Mouse (Mus musculus): ENCODE measurements at regions not wholly inside any gene's neighbourhood (a gene's known extent, or its start where the extent isn't known, plus 50 kb on each side); places are given as distances from the start of the nearest gene placed in this dataset.
A peak's percentile ranks its signal among the peaks of the same experiment; 100 is the strongest.

GRCm38 (mm10) chr7:136559536-136559935 is 334.9 kb upstream of the Mgmt start:
- no peak overlapping the region for H3K9ac ChIP-seq (ENCODE audit: low read length)
- H3K9me3 ChIP-seq (ENCODE audit: control insufficient read depth, low read length): no peaks in the 10 kb centered on the region
- DNase-seq (ENCODE audit: low spot score): no peak
- H3K27me3 ChIP-seq (ENCODE audit: control insufficient read depth, insufficient read depth, low read length): no peaks in the 10 kb centered on the region
- no peak overlapping the region for H3K4me3 ChIP-seq (ENCODE audit: low read depth, low read length)
- WGBS: 75% methylated on average over 6 of the region's 6 CpGs
- no peaks in the 10 kb centered on the region for H3K36me3 ChIP-seq (ENCODE audit: control insufficient read depth, insufficient read depth, low read length)
- no peak overlapping the region for H3K4me2 ChIP-seq (ENCODE audit: low read depth, low read length, severe bottlenecking)
- H3K4me1 ChIP-seq (replicated peaks; ENCODE audit: control insufficient read depth, insufficient read depth, low read length): no peaks in the 10 kb centered on the region
- H3K27ac ChIP-seq (ENCODE audit: low read depth, low read length): no peak overlapping the region
- ATAC-seq (replicated peaks; ENCODE audit: low FRiP score): no peak

- H3K4me3 ChIP-seq (ENCODE audit: low read depth, low read length): no peak overlapping the region
- no peaks in the 10 kb centered on the region for H3K9me3 ChIP-seq (ENCODE audit: control insufficient read depth, low read length)
- H3K9ac ChIP-seq (ENCODE audit: low read length): no peak overlapping the region
- H3K27me3 ChIP-seq (ENCODE audit: control insufficient read depth, insufficient read depth, low read length): no peaks in the 10 kb centered on the region
- DNase-seq (ENCODE audit: low spot score) (peak; percentile 34), ATAC-seq (replicated peaks; ENCODE audit: low FRiP score) (no peak)
- H3K36me3 ChIP-seq (ENCODE audit: control insufficient read depth, insufficient read depth, low read length): no peaks in the 10 kb centered on the region
- WGBS: 39% methylated on average over 7 of the region's 7 CpGs
- H3K27ac ChIP-seq (ENCODE audit: low read depth, low read length): no peak overlapping the region
- H3K4me2 ChIP-seq (ENCODE audit: low read depth, low read length, severe bottlenecking): no peak overlapping the region
- H3K4me1 ChIP-seq (replicated peaks; ENCODE audit: control insufficient read depth, insufficient read depth, low read length): no peaks in the 10 kb centered on the region
These were observed 323.5 kb upstream of the Mgmt start for GRCm38 (mm10) chr7:136570911-136571310.

GRCm38 (mm10) chr7:136581896-136582295 is 312.5 kb upstream of the Mgmt start:
- Histone ChIP-seq H3K9ac (ENCODE audit: low read length) (no peak overlapping the region), H3K4me3 (ENCODE audit: low read depth, low read length) (no peak overlapping the region), H3K27me3 (ENCODE audit: control insufficient read depth, insufficient read depth, low read length) (no peaks in the 10 kb centered on the region; the same call in 1 of the 2 replicates), H3K27ac (ENCODE audit: low read depth, low read length) (no peak overlapping the region), H3K36me3 (ENCODE audit: control insufficient read depth, insufficient read depth, low read length) (no peaks in the 10 kb centered on the region), H3K9me3 (ENCODE audit: control insufficient read depth, low read length) (no peaks in the 10 kb centered on the region), H3K4me2 (ENCODE audit: low read depth, low read length, severe bottlenecking) (no peak overlapping the region), H3K4me1 (replicated peaks; ENCODE audit: control insufficient read depth, insufficient read depth, low read length) (no peaks in the 10 kb centered on the region)
- no peak for ATAC-seq (replicated peaks; ENCODE audit: low FRiP score)
- peak; percentile 54 for DNase-seq (ENCODE audit: low spot score)
- WGBS: 59% methylated on average over 12 of the region's 12 CpGs

GRCm38 (mm10) chr7:136584361-136584760 is 310.1 kb upstream of the Mgmt start:
- no peaks in the 10 kb centered on the region for H3K9me3 ChIP-seq (ENCODE audit: control insufficient read depth, low read length)
- H3K27ac ChIP-seq (ENCODE audit: low read depth, low read length): no peak overlapping the region
- 84% methylated on average over 17 of the region's 17 CpGs for WGBS
- H3K4me3 ChIP-seq (ENCODE audit: low read depth, low read length): no peak overlapping the region
- no peak for ATAC-seq (replicated peaks; ENCODE audit: low FRiP score)
- DNase-seq (ENCODE audit: low spot score): peak; percentile 44
- no peak overlapping the region for H3K9ac ChIP-seq (ENCODE audit: low read length)
- H3K27me3 ChIP-seq (ENCODE audit: control insufficient read depth, insufficient read depth, low read length): no peaks in the 10 kb centered on the region; the same call in 1 of the 2 replicates
- no peak overlapping the region for H3K4me2 ChIP-seq (ENCODE audit: low read depth, low read length, severe bottlenecking)
- H3K36me3 ChIP-seq (ENCODE audit: control insufficient read depth, insufficient read depth, low read length): no peaks in the 10 kb centered on the region
- H3K4me1 ChIP-seq (replicated peaks; ENCODE audit: control insufficient read depth, insufficient read depth, low read length): no peaks in the 10 kb centered on the region

- 92% methylated on average over 6 of the region's 6 CpGs for WGBS
- Histone ChIP-seq H3K9me3 (ENCODE audit: control insufficient read depth, low read length) (no peaks in the 10 kb centered on the region), H3K4me3 (ENCODE audit: low read depth, low read length) (no peak overlapping the region), H3K4me2 (ENCODE audit: low read depth, low read length, severe bottlenecking) (no peak overlapping the region), H3K36me3 (ENCODE audit: control insufficient read depth, insufficient read depth, low read length) (no peaks in the 10 kb centered on the region), H3K4me1 (replicated peaks; ENCODE audit: control insufficient read depth, insufficient read depth, low read length) (no peaks in the 10 kb centered on the region), H3K9ac (ENCODE audit: low read length) (no peak overlapping the region), H3K27ac (ENCODE audit: low read depth, low read length) (no peak overlapping the region), H3K27me3 (ENCODE audit: control insufficient read depth, insufficient read depth, low read length) (no peaks in the 10 kb centered on the region)
- DNase-seq (ENCODE audit: low spot score) (no peak), ATAC-seq (replicated peaks; ENCODE audit: low FRiP score) (no peak)
These were observed 305.9 kb upstream of the Mgmt start for GRCm38 (mm10) chr7:136588491-136588890.

GRCm38 (mm10) chr7:136590947-136591346 is 303.5 kb upstream of the Mgmt start:
- DNase-seq (ENCODE audit: low spot score): no peak

GRCm38 (mm10) chr7:136607278-136608120 is 286.9 kb upstream of the Mgmt start:
- WGBS: 78% methylated on average over 7 of the region's 7 CpGs
- no peak overlapping the region for H3K27ac ChIP-seq (ENCODE audit: low read depth, low read length)
- H3K4me3 ChIP-seq (ENCODE audit: low read depth, low read length): no peak overlapping the region
- no peaks in the 10 kb centered on the region for H3K27me3 ChIP-seq (ENCODE audit: control insufficient read depth, insufficient read depth, low read length)
- H3K4me2 ChIP-seq (ENCODE audit: low read depth, low read length, severe bottlenecking): no peak overlapping the region
- no peak overlapping the region for H3K9ac ChIP-seq (ENCODE audit: low read length)
- H3K4me1 ChIP-seq (replicated peaks; ENCODE audit: control insufficient read depth, insufficient read depth, low read length): no peaks in the 10 kb centered on the region
- no peak for DNase-seq (ENCODE audit: low spot score)
- no peaks in the 10 kb centered on the region for H3K36me3 ChIP-seq (ENCODE audit: control insufficient read depth, insufficient read depth, low read length)
- no peak for ATAC-seq (replicated peaks; ENCODE audit: low FRiP score)
- H3K9me3 ChIP-seq (ENCODE audit: control insufficient read depth, low read length): no peaks in the 10 kb centered on the region

More at GRCm38 (mm10) chr7:136590947-136591346, 303.5 kb upstream of the Mgmt start:
- Histone ChIP-seq H3K9ac (ENCODE audit: low read length) (no peak overlapping the region), H3K4me3 (ENCODE audit: low read depth, low read length) (no peak overlapping the region), H3K9me3 (ENCODE audit: control insufficient read depth, low read length) (no peaks in the 10 kb centered on the region), H3K4me2 (ENCODE audit: low read depth, low read length, severe bottlenecking) (no peak overlapping the region), H3K36me3 (ENCODE audit: control insufficient read depth, insufficient read depth, low read length) (no peaks in the 10 kb centered on the region), H3K27me3 (ENCODE audit: control insufficient read depth, insufficient read depth, low read length) (no peaks in the 10 kb centered on the region), H3K4me1 (replicated peaks; ENCODE audit: control insufficient read depth, insufficient read depth, low read length) (no peaks in the 10 kb centered on the region), H3K27ac (ENCODE audit: low read depth, low read length) (no peak overlapping the region)
- ATAC-seq (replicated peaks; ENCODE audit: low FRiP score): no peak

- no peak overlapping the region for H3K9ac ChIP-seq (ENCODE audit: low read length)
- ATAC-seq (replicated peaks; ENCODE audit: low FRiP score) (no peak), DNase-seq (ENCODE audit: low spot score) (no peak)
- H3K27me3 ChIP-seq (ENCODE audit: control insufficient read depth, insufficient read depth, low read length): no peaks in the 10 kb centered on the region
- H3K36me3 ChIP-seq (ENCODE audit: control insufficient read depth, insufficient read depth, low read length): no peaks in the 10 kb centered on the region
- H3K9me3 ChIP-seq (ENCODE audit: control insufficient read depth, low read length): no peaks in the 10 kb centered on the region
- no peak overlapping the region for H3K4me2 ChIP-seq (ENCODE audit: low read depth, low read length, severe bottlenecking)
- no peak overlapping the region for H3K27ac ChIP-seq (ENCODE audit: low read depth, low read length)
- no peaks in the 10 kb centered on the region for H3K4me1 ChIP-seq (replicated peaks; ENCODE audit: control insufficient read depth, insufficient read depth, low read length)
- H3K4me3 ChIP-seq (ENCODE audit: low read depth, low read length): no peak overlapping the region
- WGBS: 65% methylated on average over 4 of the region's 4 CpGs
These were observed 280.9 kb upstream of the Mgmt start for GRCm38 (mm10) chr7:136613496-136613895.

GRCm38 (mm10) chr7:136624496-136624895 is 269.9 kb upstream of the Mgmt start:
- 35% methylated on average over 4 of the region's 4 CpGs for WGBS
- H3K4me1 ChIP-seq (replicated peaks; ENCODE audit: control insufficient read depth, insufficient read depth, low read length): no peaks in the 10 kb centered on the region
- no peaks in the 10 kb centered on the region for H3K27me3 ChIP-seq (ENCODE audit: control insufficient read depth, insufficient read depth, low read length)
- H3K4me3 ChIP-seq (ENCODE audit: low read depth, low read length): no peak overlapping the region
- H3K9ac ChIP-seq (ENCODE audit: low read length): no peak overlapping the region
- no peak for ATAC-seq (replicated peaks; ENCODE audit: low FRiP score)
- no peak overlapping the region for H3K4me2 ChIP-seq (ENCODE audit: low read depth, low read length, severe bottlenecking)
- H3K27ac ChIP-seq (ENCODE audit: low read depth, low read length): no peak overlapping the region
- no peaks in the 10 kb centered on the region for H3K36me3 ChIP-seq (ENCODE audit: control insufficient read depth, insufficient read depth, low read length)
- no peak for DNase-seq (ENCODE audit: low spot score)
- H3K9me3 ChIP-seq (ENCODE audit: control insufficient read depth, low read length): no peaks in the 10 kb centered on the region
